Mouse (Mus musculus): ENCODE data around the gene Arid4b. TPM values are rescaled to one million over a fixed set of nuclear protein-coding genes. Genes with fewer than 3 reads are reported as not detected.

Arid4b gene
- polyA plus RNA-seq, 1 experiment from 2014 or later, result 52.2 TPM

DNA sequence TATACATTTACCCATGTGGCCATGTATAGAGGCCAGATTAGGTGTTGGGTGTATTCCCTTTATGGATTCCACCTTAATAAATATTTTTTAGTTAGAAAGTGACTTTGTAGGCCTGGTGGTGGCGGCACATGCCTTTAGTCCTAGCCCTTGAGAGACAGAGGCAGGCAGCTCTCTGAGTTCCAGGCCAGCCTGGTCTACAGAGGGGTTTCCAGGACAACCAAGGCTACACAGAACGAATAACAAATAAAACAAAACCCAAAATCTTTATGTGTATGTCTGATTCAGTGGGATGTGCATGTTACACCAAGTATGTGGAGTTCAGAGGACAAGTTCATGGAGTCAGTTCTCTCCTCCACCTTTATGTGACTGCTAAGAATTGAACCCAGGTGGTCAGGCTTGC, 52.8 kb downstream of the Arid4b start:
- H3K36me3 ChIP-seq, result no peaks in the 10 kb centered on the region
- no peak for ATAC-seq
- no peaks in the 10 kb centered on the region for H3K9me3 ChIP-seq
- no peak overlapping the region for H3K27ac ChIP-seq
- WGBS, result 95% methylated on average over 2 of the region's 2 CpGs
- H3K27me3 ChIP-seq (replicated peaks), result no peaks in the 10 kb centered on the region
- 0 out of 2 replicates have a peak, but pooled peaks cover 3% of the 10 kb centered on the region for H3K4me1 ChIP-seq (replicated peaks)
- no peak overlapping the region for H3K4me2 ChIP-seq (replicated peaks)
- no peak overlapping the region for H3K9ac ChIP-seq
- H3K4me3 ChIP-seq (replicated peaks), result no peak overlapping the region

DNA sequence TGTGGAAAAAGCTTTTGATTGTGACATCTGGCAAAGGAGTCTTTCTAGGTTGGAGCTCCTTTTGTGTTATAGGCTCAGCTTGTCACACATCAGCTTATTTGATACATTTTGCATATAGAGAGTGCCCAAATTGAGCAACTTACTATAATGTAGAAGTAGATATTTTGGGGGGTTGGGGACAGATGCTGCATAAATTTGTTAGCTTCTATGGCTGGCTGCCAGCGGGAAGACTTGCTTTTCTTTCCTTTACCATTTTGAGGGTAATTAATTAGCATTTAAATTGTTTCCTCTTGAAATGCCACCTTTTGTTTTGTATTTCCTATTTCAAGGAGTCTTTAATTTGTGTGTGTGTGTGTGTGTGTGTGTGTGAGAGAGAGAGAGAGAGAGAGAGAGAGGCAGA, 68.6 kb downstream of the Arid4b start:
- WGBS, result 89% methylated on average over 1 of the region's 1 CpGs
- ATAC-seq, result no peak
- H3K9me3 ChIP-seq, result no peaks in the 10 kb centered on the region
- no peak overlapping the region for H3K27ac ChIP-seq
- H3K27me3 ChIP-seq (replicated peaks), result no peaks in the 10 kb centered on the region
- H3K4me2 ChIP-seq (replicated peaks), result no peak overlapping the region
- no peaks in the 10 kb centered on the region for H3K36me3 ChIP-seq
- no peak overlapping the region for H3K4me3 ChIP-seq (replicated peaks)
- H3K4me1 ChIP-seq (replicated peaks), result no peaks in the 10 kb centered on the region
- H3K9ac ChIP-seq, result no peak overlapping the region

DNA sequence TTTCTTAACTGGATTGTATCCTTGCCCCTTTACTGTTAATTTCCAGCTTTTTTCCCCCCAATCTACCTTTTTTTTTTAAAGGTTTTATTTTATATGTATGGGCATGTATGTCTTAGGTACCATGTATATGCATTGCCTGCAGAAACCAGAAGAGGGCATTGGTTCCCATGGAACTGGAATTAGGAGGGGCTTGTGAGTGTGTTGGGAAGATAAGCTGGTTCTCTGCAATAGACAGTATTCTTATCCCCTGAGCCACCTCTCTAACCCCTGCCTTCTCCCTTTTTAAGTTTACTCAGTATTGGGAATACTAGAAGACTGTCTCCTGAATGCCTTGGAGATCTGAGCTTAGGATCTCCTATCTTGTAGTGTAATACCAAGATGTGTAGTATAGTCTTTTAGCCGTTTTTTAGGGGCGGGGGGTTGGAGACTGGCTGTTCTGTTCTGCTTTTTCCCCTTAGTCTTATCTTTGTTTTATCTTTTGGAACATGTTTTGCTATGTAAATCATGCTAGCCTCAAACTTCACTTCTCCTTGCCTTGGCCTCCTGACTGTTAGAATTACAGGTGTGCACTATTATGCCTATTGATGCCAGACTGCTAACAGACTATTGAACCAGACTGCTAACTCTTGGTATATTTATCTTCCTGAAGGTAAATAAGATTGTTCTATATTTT, 79.4 kb downstream of the Arid4b start:
- Histone ChIP-seq H3K4me3 (replicated peaks) (no peak overlapping the region), H3K27me3 (replicated peaks) (no peaks in the 10 kb centered on the region), H3K27ac (no peak overlapping the region), H3K4me2 (replicated peaks) (no peak overlapping the region), H3K9ac (no peak overlapping the region), H3K4me1 (replicated peaks) (no peaks in the 10 kb centered on the region), H3K9me3 (no peaks in the 10 kb centered on the region), H3K36me3 (no peaks in the 10 kb centered on the region; the same call in 1 of the 2 replicates)
- WGBS, result 88% methylated on average over 2 of the region's 2 CpGs
- ATAC-seq, result no peak

DNA sequence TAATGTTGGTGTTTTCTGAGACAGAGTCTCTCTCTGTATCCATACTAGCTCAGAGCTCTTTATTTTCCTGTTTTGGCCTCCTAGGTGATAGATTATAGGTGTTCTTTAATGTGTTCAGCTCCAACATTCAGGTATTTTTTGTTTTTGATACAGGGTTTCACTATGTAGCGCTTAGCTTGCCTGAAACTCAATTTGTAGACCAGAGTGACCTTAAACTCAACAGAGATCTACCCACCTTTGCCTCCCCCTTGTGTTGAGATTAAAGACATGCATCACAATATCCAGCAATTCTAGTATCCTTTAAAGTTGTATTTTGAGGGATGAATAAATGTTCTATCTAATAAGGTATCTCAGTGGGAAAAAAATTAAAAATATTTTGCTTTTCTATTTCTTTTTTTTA, 115.0 kb downstream of the Arid4b start:
- Histone ChIP-seq H3K4me2 (replicated peaks) (no peak overlapping the region), H3K4me3 (replicated peaks) (no peak overlapping the region), H3K9ac (no peak overlapping the region), H3K27me3 (replicated peaks) (no peaks in the 10 kb centered on the region), H3K4me1 (replicated peaks) (no peaks in the 10 kb centered on the region), H3K36me3 (no peaks in the 10 kb centered on the region), H3K27ac (no peak overlapping the region), H3K9me3 (no peaks in the 10 kb centered on the region)
- 85% methylated on average over 1 of the region's 1 CpGs for WGBS
- no peak for ATAC-seq

DNA sequence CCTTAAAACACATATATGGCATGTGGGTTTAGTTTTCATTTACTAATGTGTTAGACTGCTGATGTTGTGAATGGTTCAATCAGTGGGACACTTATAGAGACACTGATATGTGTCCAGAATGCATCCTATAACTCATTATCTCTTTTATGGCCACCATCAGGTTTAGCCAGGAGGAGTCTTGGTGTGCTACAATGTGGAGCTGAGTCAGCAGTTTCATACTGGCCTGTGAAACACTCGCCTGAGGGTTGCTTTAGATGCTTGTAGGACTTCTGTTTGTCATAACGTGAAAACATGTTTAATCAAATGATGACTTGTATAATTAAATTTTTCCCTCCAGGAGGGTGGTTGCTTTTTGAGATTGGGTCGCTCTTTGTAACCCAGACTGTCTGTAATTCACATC, 116.6 kb downstream of the Arid4b start:
- WGBS, result 80% methylated on average over 3 of the region's 3 CpGs
- Histone ChIP-seq H3K4me2 (replicated peaks) (no peak overlapping the region), H3K27ac (no peak overlapping the region), H3K4me1 (replicated peaks) (no peaks in the 10 kb centered on the region), H3K4me3 (replicated peaks) (no peak overlapping the region), H3K27me3 (replicated peaks) (no peaks in the 10 kb centered on the region), H3K9ac (no peak overlapping the region), H3K9me3 (no peaks in the 10 kb centered on the region), H3K36me3 (no peaks in the 10 kb centered on the region)
- no peak for ATAC-seq

DNA sequence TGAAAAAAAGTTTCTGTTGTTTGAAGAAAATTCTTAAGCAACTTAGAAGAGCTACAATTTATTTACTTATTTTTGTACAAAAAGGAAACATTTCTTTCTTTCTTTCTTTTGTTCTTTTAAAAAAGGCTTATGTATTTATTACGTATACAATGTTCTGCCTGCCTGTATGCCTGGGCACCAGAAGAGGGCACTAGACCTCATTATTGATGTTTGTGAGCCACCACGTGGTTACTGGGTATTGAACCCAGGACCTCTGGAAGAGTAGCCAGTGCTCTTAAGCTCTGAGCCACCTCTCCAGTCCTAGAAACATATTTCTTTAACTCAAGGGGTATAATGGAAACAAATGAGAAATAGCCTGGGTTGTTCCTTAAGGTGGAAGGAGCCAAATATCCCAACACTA, 182.9 kb downstream of the Arid4b start:
- Histone ChIP-seq H3K27me3 (replicated peaks) (no peaks in the 10 kb centered on the region), H3K4me1 (replicated peaks) (no peaks in the 10 kb centered on the region), H3K9me3 (no peaks in the 10 kb centered on the region), H3K4me2 (replicated peaks) (no peak overlapping the region), H3K9ac (no peak overlapping the region), H3K27ac (no peak overlapping the region), H3K4me3 (replicated peaks) (no peak overlapping the region), H3K36me3 (no peaks in the 10 kb centered on the region)
- WGBS, result 53% methylated on average over 2 of the region's 2 CpGs
- no peak for ATAC-seq

Other genes with a start within 250 kb of the Arid4b start
- gene B3galnt2, start 108.8 kb upstream of the Arid4b start, polyA plus RNA-seq (2015; fragmentation: Nextera tagmentation; extraction: Ambion mirVana), result 38.5 and 38.8 TPM in 2 replicates
- gene Tbce, start 23.6 kb upstream of the Arid4b start, polyA plus RNA-seq (2015; fragmentation: Nextera tagmentation; extraction: Ambion mirVana), result 42.3 and 49.3 TPM in 2 replicates
- 38.7 and 46.8 TPM in 2 replicates for gene Ggps1, start 256 bp downstream of the Arid4b start, polyA plus RNA-seq (2015; fragmentation: Nextera tagmentation; extraction: Ambion mirVana)

Data from intestine, embryonic 15.5 days (tissue).